Mouse (Mus musculus): ENCODE measurements around the gene Irx6. TPM values are rescaled to one million over a fixed set of nuclear protein-coding genes. Genes with fewer than 3 reads are reported as not detected.

Gene Irx6
- total and polyA plus RNA-seq, 3 experiments = not detected

- peaks cover 53% of the 10 kb centered on the region for H3K9me3 ChIP-seq (replicated peaks; ENCODE audit: low read length)
- H3K36me3 ChIP-seq (replicated peaks in 1 of 2; ENCODE audit: control insufficient read depth in 1 of 2, insufficient read depth in 1 of 2, low read length in 1 of 2) = no peaks in the 10 kb centered on the region
- H3K27ac ChIP-seq (ENCODE audit: insufficient read depth, low read depth) = no peak overlapping the region
- H3K79me2 ChIP-seq (replicated peaks; ENCODE audit: control insufficient read depth, extremely low read depth, insufficient read depth, poor library complexity, severe bottlenecking) = no peaks in the 10 kb centered on the region
- TF ChIP-seq MEF2A (IDR thresholded peaks at IDR 0.05; ENCODE audit: borderline replicate concordance, low read depth, low read length) (no peak), KAT2A (IDR thresholded peaks at IDR 0.05; ENCODE audit: insufficient replicate concordance, low read length) (no peak), UBTF (IDR thresholded peaks at IDR 0.05; ENCODE audit: low read depth, low read length) (no peak), RCOR1 (conservative IDR thresholded peaks at IDR 0.05; ENCODE audit: low read depth, low read length) (no peak), NRF1 (IDR thresholded peaks at IDR 0.05; ENCODE audit: low read depth, low read length) (no peak), TCF12 (IDR thresholded peaks at IDR 0.05; ENCODE audit: low read depth, low read length) (no peak), ZMIZ1 (IDR thresholded peaks at IDR 0.05; ENCODE audit: low read depth, low read length) (no peak), USF2 (conservative IDR thresholded peaks at IDR 0.05; ENCODE audit: low read depth, low read length) (no peak), CHD2 (IDR thresholded peaks at IDR 0.05; ENCODE audit: low read length) (no peak), EP300 (IDR thresholded peaks at IDR 0.05; ENCODE audit: low read length) (no peak), POLR2A (IDR thresholded peaks at IDR 0.05; ENCODE audit: low read depth, low read length) (no peak), TBP (conservative IDR thresholded peaks at IDR 0.05; ENCODE audit: low read depth, low read length) (no peak)
- no peak overlapping the region for H3K4me2 ChIP-seq (ENCODE audit: insufficient read depth, low read depth, poor library complexity, severe bottlenecking)
- no peak for DNase-seq (ENCODE audit: extremely low read depth)
- no peak overlapping the region for H3K4me3 ChIP-seq (replicated peaks in 1 of 3; ENCODE audit: low read depth in 2 of 3, low read length in 2 of 3, poor library complexity in 1 of 3)
- H3K4me1 ChIP-seq (ENCODE audit: control insufficient read depth in 1 of 2, insufficient read depth in 2 of 2) = no peaks in the 10 kb centered on the region
- dilution Hi-C loops (cut with MboI; ENCODE audit: extremely low pct_ligation_motif_present, extremely low pct_unique_long_range_greater_than_20kb, low sequenced_read_pairs) (no loop called here), in situ Hi-C loops (cut with MboI; ENCODE audit: low pct_ligation_motif_present, low pct_unique_long_range_greater_than_20kb, low sequenced_read_pairs) (no loop called here)
- no peak overlapping the region for H3K9ac ChIP-seq (ENCODE audit: insufficient read depth, low read depth)
- H3K27me3 ChIP-seq (replicated peaks) = no peaks in the 10 kb centered on the region
These were observed 44.0 kb downstream of the Irx6 start for GRCm38 (mm10) chr8:92718057-92718456.

GRCm38 (mm10) chr8:92721266-92721935, 47.3 kb downstream of the Irx6 start:
- Histone ChIP-seq H3K79me2 (replicated peaks; ENCODE audit: control insufficient read depth, extremely low read depth, insufficient read depth, poor library complexity, severe bottlenecking) (no peaks in the 10 kb centered on the region), H3K9ac (ENCODE audit: insufficient read depth, low read depth) (no peak overlapping the region), H3K27ac (ENCODE audit: insufficient read depth, low read depth) (no peak overlapping the region), H3K9me3 (replicated peaks; ENCODE audit: low read length) (peaks cover 67% of the 10 kb centered on the region), H3K36me3 (replicated peaks in 1 of 2; ENCODE audit: control insufficient read depth in 1 of 2, insufficient read depth in 1 of 2, low read length in 1 of 2) (no peaks in the 10 kb centered on the region), H3K4me3 (replicated peaks in 1 of 3; ENCODE audit: low read depth in 2 of 3, low read length in 2 of 3, poor library complexity in 1 of 3) (no peak overlapping the region), H3K4me2 (ENCODE audit: insufficient read depth, low read depth, poor library complexity, severe bottlenecking) (no peak overlapping the region), H3K27me3 (replicated peaks) (no peaks in the 10 kb centered on the region), H3K4me1 (ENCODE audit: control insufficient read depth in 1 of 2, insufficient read depth in 2 of 2) (no peaks in the 10 kb centered on the region)
- dilution Hi-C loops (cut with MboI; ENCODE audit: extremely low pct_ligation_motif_present, extremely low pct_unique_long_range_greater_than_20kb, low sequenced_read_pairs) (no loop called here), in situ Hi-C loops (cut with MboI; ENCODE audit: low pct_ligation_motif_present, low pct_unique_long_range_greater_than_20kb, low sequenced_read_pairs) (no loop called here)
- TF ChIP-seq MYC (IDR thresholded peaks at IDR 0.05; ENCODE audit: low read depth, low read length) (no peak), ZC3H11A (IDR thresholded peaks at IDR 0.05; ENCODE audit: low read depth, low read length) (no peak), ZKSCAN1 (IDR thresholded peaks at IDR 0.05; ENCODE audit: borderline replicate concordance, low read depth, low read length) (no peak)
- DNase-seq (ENCODE audit: extremely low read depth) = no peak

Data from CH12.LX (cell line).